Mouse (Mus musculus) myocyte (in vitro differentiated cells): ENCODE results near the gene Coq8a. TPM values are rescaled to one million over a fixed set of nuclear protein-coding genes. Genes with fewer than 3 reads are reported as not detected.

Experiments
- H3K27me3 ChIP-seq: one replicate; pipeline ENCODE4 v1.6.1; 2011; ENCODE audit not compliant: control insufficient read depth, insufficient read depth, insufficient read length
- H3K36me3 ChIP-seq: one replicate; pipeline ENCODE4 v1.6.1; 2011; ENCODE audit not compliant: control insufficient read depth, insufficient read depth
- H3K4me2 ChIP-seq: one replicate; pipeline ENCODE4 v1.6.1; 2011; ENCODE audit warnings: low read depth, control low read depth
- H3K4me3 ChIP-seq: one replicate; pipeline ENCODE4 v1.5.1; 2011; ENCODE audit warnings: mild to moderate bottlenecking, control low read depth, moderate library complexity
- H3K79me2 ChIP-seq: one replicate; pipeline ENCODE4 v1.6.1; 2011; ENCODE audit not compliant: control insufficient read depth, insufficient read depth
- H3ac ChIP-seq: one replicate; pipeline ENCODE4 v1.6.1; 2011; ENCODE audit not compliant: control insufficient read depth, insufficient read length
- CEBPB ChIP-seq: IDR thresholded peaks from 2 replicates; pipeline ENCODE4 v1.6.1; 2011; ENCODE audit warnings: mild to moderate bottlenecking, moderate library complexity; ENCODE audit not compliant: poor library complexity, insufficient read depth, severe bottlenecking
- E2F4 ChIP-seq: IDR thresholded peaks from one replicate; pipeline ENCODE4 v1.6.1; 2011; ENCODE audit warnings: mild to moderate bottlenecking, control low read depth, moderate library complexity; ENCODE audit not compliant: insufficient read depth
- MAX ChIP-seq: IDR thresholded peaks from one replicate; pipeline ENCODE4 v1.6.1; 2011; ENCODE audit warnings: low read depth, mild to moderate bottlenecking, control low read depth
- MYOD1 ChIP-seq, 3 experiments: IDR thresholded peaks; one replicate each; pipeline ENCODE4 v1.6.1; 2011; ENCODE audit warnings: control low read depth in 2 of 3, low read depth in 2 of 3, mild to moderate bottlenecking in 2 of 3, moderate library complexity in 1 of 3; ENCODE audit not compliant: insufficient read length in 2 of 3, control insufficient read depth in 1 of 3
- MYOG ChIP-seq, 3 experiments: IDR thresholded peaks; one replicate each; pipeline ENCODE4 v1.6.1; 2011; ENCODE audit warnings: control low read depth in 2 of 3, low read depth in 2 of 3, mild to moderate bottlenecking in 2 of 3; ENCODE audit not compliant: insufficient read length in 2 of 3, control insufficient read depth in 1 of 3, insufficient read depth in 1 of 3
- POLR2A ChIP-seq: IDR thresholded peaks from one replicate; pipeline ENCODE4 v1.6.1; 2011; ENCODE audit warnings: low read depth, mild to moderate bottlenecking, control low read depth, moderate library complexity; ENCODE audit not compliant: insufficient read length
- POLR2AphosphoS2 ChIP-seq: IDR thresholded peaks from one replicate; pipeline ENCODE4 v1.6.1; 2011; ENCODE audit warnings: low read depth, control low read depth; ENCODE audit not compliant: insufficient read length
- REST ChIP-seq: IDR thresholded peaks from one replicate; pipeline ENCODE4 v1.6.1; 2011; ENCODE audit warnings: mild to moderate bottlenecking, control low read depth, moderate library complexity; ENCODE audit not compliant: insufficient read depth, insufficient read length
- SRF ChIP-seq: IDR thresholded peaks from one replicate; pipeline ENCODE4 v1.6.1; 2011; ENCODE audit warnings: low read depth; ENCODE audit not compliant: control insufficient read depth, insufficient read length
- TCF12 ChIP-seq: IDR thresholded peaks from one replicate; pipeline ENCODE4 v1.6.1; 2011; ENCODE audit warnings: mild to moderate bottlenecking, control low read depth; ENCODE audit not compliant: poor library complexity, insufficient read depth, severe bottlenecking
- TCF3 ChIP-seq: IDR thresholded peaks from one replicate; pipeline ENCODE4 v1.6.1; 2011; ENCODE audit warnings: low read depth, control low read depth; ENCODE audit not compliant: insufficient read length
- USF1 ChIP-seq: IDR thresholded peaks from one replicate; pipeline ENCODE4 v1.6.1; 2011; ENCODE audit warnings: low read depth, mild to moderate bottlenecking, control low read depth, moderate library complexity
- polyA plus RNA-seq: library from polyadenylated mRNA; unstranded; fragments of >200 nt; fragmentation: generic; extraction: Trizol; gene quantifications from one replicate; pipeline ENCODE4 v1.2.1, GENCODE M21; 2012; ENCODE audit warnings: missing spikeins

The Coq8a gene
- 79.8 TPM for polyA plus RNA-seq

- Histone ChIP-seq H3K27me3 (peaks cover 2% of the 10 kb centered on the region), H3K4me3 (no peak within 1 kb of the TSS), H3ac (no peak within 1 kb of the TSS), H3K36me3 (no peaks in the 10 kb centered on the region), H3K4me2 (peak within 1 kb of the TSS; percentile 55), H3K79me2 (no peaks in the 10 kb centered on the region)
- TF ChIP-seq TCF12: no peak
- TF ChIP-seq SRF: no peak
- no peak for TF ChIP-seq E2F4
- peak in 1 of 3 experiments; percentile 40 for TF ChIP-seq MYOD1 (IDR thresholded peaks at IDR 0.05; ENCODE audit: control insufficient read depth in 1 of 3, insufficient read length in 2 of 3, low read depth in 2 of 3)
- TF ChIP-seq USF1: no peak
- no peak for TF ChIP-seq POLR2A
- no peak for TF ChIP-seq REST
These were observed at the start of gene Coq8a for GRCm38 (mm10) chr1:180198959-180199714. Gene Coq8a (minus strand): TSS chr1:180199602.

DNA sequence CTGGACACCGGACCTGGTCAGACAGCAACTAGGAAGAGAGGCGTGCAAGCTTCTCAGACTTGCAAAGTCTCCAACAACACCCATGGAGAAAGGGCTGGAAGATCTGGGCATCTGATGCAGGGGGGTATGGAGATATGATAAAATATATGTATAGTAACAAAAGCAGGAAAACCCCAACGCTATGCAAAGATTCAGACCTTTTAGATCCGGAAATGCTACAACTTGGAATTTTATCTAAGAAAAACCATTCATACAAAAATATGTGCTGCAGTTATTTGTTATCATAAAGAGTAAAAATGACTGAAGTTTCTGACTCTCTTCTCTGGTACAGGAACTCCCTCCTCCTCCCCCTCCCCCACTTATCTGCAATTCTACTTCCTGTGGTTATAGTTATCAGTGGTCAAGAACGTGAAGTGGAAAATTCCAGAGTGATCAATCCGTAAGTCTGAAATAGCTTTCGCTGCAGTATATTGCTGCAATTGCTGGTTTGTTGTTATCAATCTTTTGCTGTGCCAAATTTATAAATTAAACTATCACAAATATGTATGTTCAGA is 49.3 kb upstream of the Coq8a start:
- no peaks in the 10 kb centered on the region for H3K36me3 ChIP-seq

DNA sequence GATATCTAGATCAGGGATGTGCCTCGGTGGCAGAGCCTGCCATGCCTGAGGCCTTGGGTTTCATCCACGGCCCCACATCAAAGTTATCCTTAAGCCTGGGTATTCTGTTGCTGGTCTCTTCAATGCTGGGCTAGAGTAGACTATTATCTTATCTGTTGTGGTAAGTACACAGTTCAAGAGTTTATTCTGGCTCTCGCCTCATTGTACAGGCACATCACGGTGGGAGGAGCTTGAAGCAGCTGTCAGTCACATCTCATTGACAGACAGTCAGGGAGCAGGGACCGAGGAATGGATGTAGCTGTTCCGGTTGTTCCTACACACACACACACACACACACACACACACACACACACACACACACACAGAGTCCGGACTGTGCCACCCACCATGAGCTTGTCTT is 48.5 kb upstream of the Coq8a start:
- H3K79me2 ChIP-seq: no peaks in the 10 kb centered on the region
- no peak overlapping the region for H3ac ChIP-seq
- no peaks in the 10 kb centered on the region for H3K36me3 ChIP-seq
- H3K4me3 ChIP-seq: no peak overlapping the region
- H3K27me3 ChIP-seq: no peaks in the 10 kb centered on the region
- TF ChIP-seq MYOD1 (IDR thresholded peaks at IDR 0.05; ENCODE audit: control insufficient read depth in 1 of 3, insufficient read length in 2 of 3, low read depth in 2 of 3): peak in 1 of 3 experiments; percentile 67
- TF ChIP-seq MYOG (IDR thresholded peaks at IDR 0.05; ENCODE audit: control insufficient read depth in 1 of 3, insufficient read depth in 1 of 3, insufficient read length in 2 of 3, low read depth in 2 of 3): no peak
- H3K4me2 ChIP-seq: no peak overlapping the region

More for the DNA sequence above, 49.3 kb upstream of the Coq8a start:
- Histone ChIP-seq H3K4me2 (no peak overlapping the region), H3K4me3 (no peak overlapping the region), H3ac (no peak overlapping the region), H3K27me3 (no peaks in the 10 kb centered on the region), H3K79me2 (no peaks in the 10 kb centered on the region)
- no peak for TF ChIP-seq USF1
- TF ChIP-seq SRF: no peak
- TF ChIP-seq CEBPB: no peak
- no peak for TF ChIP-seq TCF3
- TF ChIP-seq MYOD1 (IDR thresholded peaks at IDR 0.05; ENCODE audit: control insufficient read depth in 1 of 3, insufficient read length in 2 of 3, low read depth in 2 of 3): no peak
- no peak for TF ChIP-seq TCF12
- no peak for TF ChIP-seq POLR2AphosphoS2
- TF ChIP-seq REST: no peak
- no peak for TF ChIP-seq MAX
- no peak for TF ChIP-seq MYOG (IDR thresholded peaks at IDR 0.05; ENCODE audit: control insufficient read depth in 1 of 3, insufficient read depth in 1 of 3, insufficient read length in 2 of 3, low read depth in 2 of 3)
- TF ChIP-seq E2F4: no peak
- TF ChIP-seq POLR2A: no peak

DNA sequence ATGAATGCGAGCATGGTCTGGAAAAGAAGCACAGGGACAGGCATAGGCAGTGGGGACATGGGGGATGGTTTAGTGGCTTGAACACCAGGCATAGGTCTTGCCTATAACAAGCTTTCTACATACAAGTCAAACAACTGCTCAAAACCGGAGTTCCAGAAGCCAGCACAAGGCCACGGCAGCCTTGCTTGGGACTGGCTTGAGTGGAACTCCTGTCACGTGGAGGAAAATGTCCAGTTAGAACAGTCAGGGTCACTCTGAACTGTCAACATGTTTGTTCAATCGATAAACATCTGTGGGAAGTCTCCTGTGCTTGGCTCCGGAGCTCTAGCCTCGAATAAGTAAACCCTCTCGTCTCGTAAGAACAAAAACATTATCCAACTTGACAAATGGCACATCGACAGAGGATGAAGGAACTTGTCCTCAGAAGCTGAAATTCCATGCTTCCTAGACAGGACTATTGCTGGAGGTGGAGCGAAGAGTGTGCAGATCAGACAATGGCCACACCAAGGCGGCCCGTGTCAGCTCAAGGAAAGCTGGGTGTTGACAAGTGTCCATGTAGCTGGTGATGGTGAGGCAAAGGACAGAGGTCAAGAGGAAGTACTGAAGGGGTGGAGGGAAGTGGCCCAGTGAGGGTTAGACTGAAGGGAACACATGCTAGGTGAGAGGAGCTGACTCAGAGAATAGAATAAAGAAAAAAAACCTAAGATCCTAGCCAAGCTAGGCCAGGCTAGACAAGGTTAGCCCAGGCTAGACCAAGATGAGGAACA is 46.5 kb upstream of the Coq8a start:
- Histone ChIP-seq H3K79me2 (no peaks in the 10 kb centered on the region), H3K4me3 (no peak overlapping the region)

More for the DNA sequence above, 46.5 kb upstream of the Coq8a start:
- no peak overlapping the region for H3ac ChIP-seq
- H3K4me2 ChIP-seq: no peak overlapping the region
- H3K27me3 ChIP-seq: no peaks in the 10 kb centered on the region
- no peaks in the 10 kb centered on the region for H3K36me3 ChIP-seq
- TF ChIP-seq TCF3 (no peak), MAX (no peak), POLR2A (no peak), MYOD1 (IDR thresholded peaks at IDR 0.05; ENCODE audit: control insufficient read depth in 1 of 3, insufficient read length in 2 of 3, low read depth in 2 of 3) (no peak), CEBPB (no peak), E2F4 (no peak), TCF12 (no peak), REST (no peak), POLR2AphosphoS2 (no peak), USF1 (no peak), MYOG (IDR thresholded peaks at IDR 0.05; ENCODE audit: control insufficient read depth in 1 of 3, insufficient read depth in 1 of 3, insufficient read length in 2 of 3, low read depth in 2 of 3) (no peak), SRF (no peak)
